Mouse (Mus musculus) erythroblast, embryonic 14.5 days (primary cell): ENCODE measurements around the gene Hk1.

Source experiments
- GATA1 ChIP-seq: IDR thresholded peaks from 2 replicates; pipeline ENCODE4 v1.6.1; 2012; ENCODE audit warnings: low read length, inconsistent platforms, mixed read lengths
- TAL1 ChIP-seq: IDR thresholded peaks from 3 replicates; pipeline ENCODE4 v1.6.1; 2012; ENCODE audit warnings: low read length, inconsistent platforms, mixed read lengths

DNA sequence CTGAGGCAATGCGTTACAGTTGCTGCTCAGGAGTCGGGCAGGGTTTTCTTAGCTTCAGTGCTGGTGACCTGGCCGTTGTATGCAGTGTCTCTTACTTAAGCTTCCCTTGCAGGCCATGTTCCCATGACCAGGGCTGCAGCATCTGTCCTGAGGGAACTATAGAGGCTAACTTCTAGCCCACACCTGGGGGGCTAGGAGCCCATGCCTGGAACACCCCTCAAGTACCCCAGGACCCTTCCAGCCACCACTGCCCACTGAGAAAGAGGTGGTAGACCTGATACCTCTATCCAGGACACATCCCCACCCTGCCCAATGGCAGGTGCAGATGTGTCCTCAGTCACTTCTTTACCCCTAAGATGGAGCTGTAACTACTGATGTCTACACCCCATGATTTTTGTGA lies 38.7 kb downstream of the Hk1 start:
- TF ChIP-seq GATA1 (no peak), TAL1 (no peak)
